Mouse (Mus musculus) kidney, postnatal 0 days (tissue): ENCODE measurements around the gene Ubn1. TPM values are rescaled to one million over a fixed set of nuclear protein-coding genes. Genes with fewer than 3 reads are reported as not detected.

Experiments used
- ATAC-seq: fragments of 200-750 bp; cut with Nextera tagmentation; replicated peaks from 2 replicates; pipeline ENCODE4 v1.8.0; 2017; ENCODE audit warnings: low read depth, moderate number of reproducible peaks, moderate TSS enrichment, moderate library complexity; ENCODE audit not compliant: low FRiP score
- DNase-seq: peaks from one replicate; pipeline ENCODE4 v3.0.0-alpha.2; 2016; ENCODE audit warnings: low spot score
- H3K27ac ChIP-seq: fragments of 300-500 bp; sonication (generic); 2 replicates; pipeline ENCODE4 v1.5.1; 2014; ENCODE audit warnings: mild to moderate bottlenecking
- H3K27me3 ChIP-seq: fragments of 300-500 bp; sonication (generic); 2 replicates; pipeline ENCODE4 v1.6.1; 2014; ENCODE audit warnings: low read length, mixed read lengths; ENCODE audit not compliant: insufficient read depth
- H3K36me3 ChIP-seq: fragments of 300-500 bp; sonication (generic); 2 replicates; pipeline ENCODE4 v1.6.1; 2014; ENCODE audit warnings: low read length, mixed read lengths; ENCODE audit not compliant: insufficient read depth
- H3K4me1 ChIP-seq: fragments of 300-500 bp; sonication (generic); replicated peaks from 2 replicates; pipeline ENCODE4 v1.6.1; 2014; ENCODE audit warnings: antibody characterized with exemption, low read length, mixed read lengths; ENCODE audit not compliant: insufficient read depth
- H3K4me2 ChIP-seq: fragments of 300-500 bp; sonication (generic); 2 replicates; pipeline ENCODE4 v1.6.1; 2014; ENCODE audit warnings: mild to moderate bottlenecking, low read length, moderate library complexity, mixed read lengths
- H3K4me3 ChIP-seq: fragments of 300-500 bp; sonication (generic); replicated peaks from 2 replicates; pipeline ENCODE4 v1.5.1; 2014; ENCODE audit warnings: low read depth, low read length
- H3K9ac ChIP-seq: fragments of 300-500 bp; sonication (generic); 2 replicates; pipeline ENCODE4 v1.6.1; 2014; ENCODE audit warnings: low read depth, low read length
- H3K9me3 ChIP-seq: fragments of 300-500 bp; sonication (generic); replicated peaks from 2 replicates; pipeline ENCODE4 v1.6.1; 2016; ENCODE audit warnings: low read length, inconsistent platforms, mixed read lengths
- CTCF ChIP-seq: IDR thresholded peaks from 2 replicates; pipeline ENCODE4 v1.5.1; 2016; ENCODE audit warnings: antibody characterized with exemption, low read depth, mild to moderate bottlenecking, moderate library complexity
- WGBS: fragments of 180-500 bp; shearing (Covaris S2); extraction: QIAGEN DNeasy Blood & Tissue Kit; methylation state at CpG from one replicate; pipeline ENCODE4 v1.1.7; 2014; 5-methylcytosine and 5-hydroxymethylcytosine counted together
- polyA plus RNA-seq: library from polyadenylated mRNA; unstranded; fragments of >200 nt; fragmentation: Nextera tagmentation; extraction: Ambion mirVana; gene quantifications from 2 replicates; pipeline ENCODE4 v1.2.1, GENCODE M21; 2015

Ubn1 gene
- polyA plus RNA-seq, 1 experiment from 2014 or later = 16.8 TPM

GRCm38 (mm10) chr16:5035591-5035990, 14.3 kb upstream of the Ubn1 start:
- H3K27me3 ChIP-seq = no peaks in the 10 kb centered on the region
- H3K9ac ChIP-seq = no peak overlapping the region
- 95% methylated on average over 3 of the region's 3 CpGs for WGBS
- H3K4me1 ChIP-seq = no peaks in the 10 kb centered on the region
- H3K4me2 ChIP-seq = no peak overlapping the region
- no peak overlapping the region for H3K27ac ChIP-seq
- DNase-seq = no peak
- H3K36me3 ChIP-seq = peaks cover 75% of the 10 kb centered on the region
- no peak for TF ChIP-seq CTCF
- no peak overlapping the region for H3K4me3 ChIP-seq
- no peaks in the 10 kb centered on the region for H3K9me3 ChIP-seq
- ATAC-seq = no peak

- ATAC-seq (no peak), DNase-seq (peak; percentile 13)
- no peak overlapping the region for H3K27ac ChIP-seq
- H3K36me3 ChIP-seq = peaks cover 76% of the 10 kb centered on the region
- 67% methylated on average over 5 of the region's 5 CpGs for WGBS
- H3K9ac ChIP-seq = no peak overlapping the region
- no peak overlapping the region for H3K4me2 ChIP-seq
- H3K9me3 ChIP-seq = no peaks in the 10 kb centered on the region
- no peaks in the 10 kb centered on the region for H3K27me3 ChIP-seq
- no peaks in the 10 kb centered on the region for H3K4me1 ChIP-seq
- no peak overlapping the region for H3K4me3 ChIP-seq
- no peak for TF ChIP-seq CTCF
Measured at GRCm38 (mm10) chr16:5036649-5037234, 13.1 kb upstream of the Ubn1 start.

- H3K27me3 ChIP-seq = no peaks in the 10 kb centered on the region
- H3K9ac ChIP-seq = no peak overlapping the region
- no peak for TF ChIP-seq CTCF
- peaks cover 37% of the 10 kb centered on the region for H3K36me3 ChIP-seq
- H3K9me3 ChIP-seq = no peaks in the 10 kb centered on the region
- H3K4me3 ChIP-seq = no peak overlapping the region
- 97% methylated on average over 3 of the region's 3 CpGs for WGBS
- ATAC-seq (no peak), DNase-seq (no peak)
- H3K27ac ChIP-seq = no peak overlapping the region
- H3K4me1 ChIP-seq = peaks cover 16% of the 10 kb centered on the region
- H3K4me2 ChIP-seq = no peak overlapping the region
Measured at GRCm38 (mm10) chr16:5045322-5045721, 4.5 kb upstream of the Ubn1 start.

DNA sequence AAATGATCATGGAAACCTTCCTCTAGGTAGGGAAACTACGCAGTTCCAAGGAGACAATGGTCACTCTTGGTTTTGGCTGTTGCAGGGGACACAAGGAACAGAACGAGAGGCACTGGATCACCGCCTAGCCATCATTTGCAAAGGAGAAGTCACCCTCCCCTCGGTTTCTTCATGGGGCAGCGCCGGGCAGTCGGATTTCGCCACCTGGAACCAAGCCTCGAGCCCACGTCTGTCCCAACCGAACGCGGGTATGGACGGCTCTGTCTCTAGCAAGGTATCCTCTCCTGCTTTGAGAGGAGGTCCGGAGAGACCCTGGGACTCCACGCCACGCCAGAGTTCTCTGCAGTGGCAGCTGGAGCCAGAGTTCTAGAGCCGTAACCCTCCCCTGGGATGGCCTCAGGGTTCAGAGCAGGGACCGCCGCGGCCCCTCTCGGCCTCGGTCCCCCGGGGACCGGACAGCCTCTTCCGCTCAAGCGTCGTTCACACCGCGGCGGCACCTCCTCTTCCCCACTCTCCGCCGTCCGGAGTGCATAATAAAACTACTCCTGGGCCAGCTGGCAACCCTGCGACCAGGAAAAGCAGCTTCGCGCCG, 579 bp upstream of the Ubn1 start:
- under 1% methylated on average over 38 of the region's 38 CpGs for WGBS
- Histone ChIP-seq H3K9ac (peak overlapping the region; percentile 93), H3K4me1 (peaks cover 20% of the 10 kb centered on the region), H3K27me3 (no peaks in the 10 kb centered on the region), H3K27ac (peak overlapping the region; percentile 99), H3K4me2 (peak overlapping the region; percentile 90), H3K4me3 (peak overlapping the region; percentile 95), H3K9me3 (no peaks in the 10 kb centered on the region), H3K36me3 (peaks cover 15% of the 10 kb centered on the region)
- TF ChIP-seq CTCF = no peak
- ATAC-seq (peak; percentile 58), DNase-seq (no peak)

DNA sequence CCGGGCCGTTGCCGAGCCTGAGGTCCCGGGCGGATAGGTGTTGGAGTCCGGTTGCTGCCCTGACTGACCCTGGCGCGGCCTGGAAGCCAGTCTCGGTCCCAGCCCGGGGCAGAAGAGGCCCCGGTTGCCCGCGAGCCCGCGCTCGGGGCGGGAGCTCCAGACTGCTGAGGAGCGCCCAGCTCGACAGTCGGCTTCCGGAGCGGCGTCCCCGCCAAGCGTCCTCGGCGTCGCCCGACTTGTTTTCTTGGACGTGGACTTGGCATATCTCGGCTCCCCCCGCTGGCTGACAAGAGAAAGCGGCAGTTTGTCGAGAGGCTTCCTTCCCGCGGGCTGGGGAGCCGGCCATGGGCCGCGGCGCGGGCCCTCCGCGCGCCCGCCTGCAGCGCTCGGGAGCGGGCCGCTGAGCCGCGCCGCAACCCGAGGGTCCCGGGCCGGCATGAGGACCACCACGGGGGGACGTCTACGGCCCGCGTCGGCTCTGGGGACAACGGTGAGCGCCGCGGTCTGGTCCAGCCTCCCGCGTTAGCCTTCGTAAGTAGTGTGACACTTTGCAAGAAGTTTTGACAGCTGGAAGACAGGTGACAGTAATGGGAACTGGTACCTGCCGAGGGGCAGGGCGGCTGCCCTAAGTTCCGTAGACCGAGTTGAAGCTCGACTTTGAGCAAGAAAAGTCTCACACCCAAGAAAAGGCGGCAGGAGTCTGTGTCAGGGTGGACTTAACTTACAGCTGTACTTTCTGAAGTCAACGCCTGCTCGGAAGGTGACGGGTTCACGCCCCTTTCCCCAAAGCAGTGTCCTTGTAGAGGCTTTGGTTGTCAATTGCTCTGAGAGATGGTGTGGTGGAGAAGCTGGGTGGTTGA, 624 bp downstream of the Ubn1 start:
- WGBS = under 1% methylated on average over 78 of the region's 78 CpGs
- DNase-seq = peak; percentile 88
- peak; percentile 78 for ATAC-seq
- Histone ChIP-seq H3K9me3 (no peaks in the 10 kb centered on the region), H3K9ac (peak overlapping the region; percentile 93), H3K27me3 (no peaks in the 10 kb centered on the region), H3K4me1 (peaks cover 20% of the 10 kb centered on the region), H3K4me3 (peak overlapping the region; percentile 95), H3K4me2 (peak overlapping the region; percentile 61), H3K36me3 (peaks cover 16% of the 10 kb centered on the region), H3K27ac (peak overlapping the region; percentile 99)
- peak; percentile 23; the same call in 1 of the 2 replicates for TF ChIP-seq CTCF

DNA sequence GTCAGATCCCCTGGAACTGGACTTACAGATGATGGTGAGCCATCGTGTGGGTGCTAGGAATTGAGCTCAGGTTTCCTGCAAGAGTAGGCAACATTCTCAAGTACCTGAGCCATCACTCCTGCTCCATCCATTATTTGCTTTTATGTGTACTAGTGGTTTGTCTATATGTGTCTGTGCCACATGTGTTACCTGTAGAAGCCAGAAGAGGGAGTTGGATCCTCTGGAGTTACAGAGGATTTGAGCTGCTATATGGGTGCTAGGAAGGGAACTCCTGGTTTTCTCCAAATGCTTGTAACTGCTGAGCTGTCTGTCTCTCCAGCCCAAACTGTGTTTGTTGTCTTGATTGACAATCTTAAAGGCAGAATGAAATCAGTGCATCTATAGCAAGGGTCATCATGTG, 8.3 kb downstream of the Ubn1 start:
- H3K27ac ChIP-seq = no peak overlapping the region
- WGBS = 96% methylated on average over 1 of the region's 1 CpGs
- no peaks in the 10 kb centered on the region for H3K4me1 ChIP-seq
- H3K4me2 ChIP-seq = no peak overlapping the region
- DNase-seq = peak; percentile 55
- no peaks in the 10 kb centered on the region for H3K27me3 ChIP-seq
- peak; percentile 63 for TF ChIP-seq CTCF
- ATAC-seq = no peak
- H3K9me3 ChIP-seq = no peaks in the 10 kb centered on the region
- no peak overlapping the region for H3K4me3 ChIP-seq
- H3K36me3 ChIP-seq = peaks cover 37% of the 10 kb centered on the region
- H3K9ac ChIP-seq = no peak overlapping the region
